Mouse (Mus musculus): ENCODE measurements at regions not wholly inside any gene's neighbourhood (a gene's known extent, or its start where the extent isn't known, plus 50 kb on each side); places are given as distances from the start of the nearest gene placed in this dataset.

- TF ChIP-seq EP300 (IDR thresholded peaks at IDR 0.05; ENCODE audit: low read depth): no peak
- no peak for TF ChIP-seq CTCF (IDR thresholded peaks at IDR 0.05; ENCODE audit: low read depth)
Measured at GRCm38 (mm10) chr1:64298188-64298587, 176.1 kb upstream of the Klf7 start.
